Mouse (Mus musculus) right cerebral cortex, postnatal 36 days (tissue): ENCODE results near the gene Adgrg3.

Experiments
- DNase-seq, 2 experiments: peaks; one replicate each; pipeline ENCODE4 v3.0.0; 2022; ENCODE audit warnings: low spot score in 2 of 2, mixed read lengths in 1 of 2

Gene Adgrg3

DNA sequence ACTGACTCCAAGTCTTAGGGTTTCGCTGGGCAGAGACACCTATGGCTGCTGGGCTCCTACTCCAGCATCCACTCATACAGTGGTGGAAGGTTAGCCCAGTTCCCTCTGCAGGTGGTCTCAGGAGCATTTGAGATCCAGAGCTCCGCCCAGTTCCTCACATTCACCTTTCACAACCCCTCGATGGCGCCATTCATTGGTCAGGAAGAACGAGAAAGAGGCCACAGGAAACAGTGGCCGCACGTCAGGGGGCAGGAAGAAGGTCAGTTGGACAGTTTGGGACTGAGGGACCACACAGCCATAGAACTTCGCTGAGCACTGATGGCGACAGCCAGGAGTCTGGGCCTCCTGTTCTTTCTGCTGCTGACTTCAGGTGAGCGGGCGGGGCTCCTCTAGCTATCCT, at the start of gene Adgrg3:
TSS of gene Adgrg3 (plus strand) at position 242 of the 400 bp plus-strand sequence.
- DNase-seq = no peak

DNA sequence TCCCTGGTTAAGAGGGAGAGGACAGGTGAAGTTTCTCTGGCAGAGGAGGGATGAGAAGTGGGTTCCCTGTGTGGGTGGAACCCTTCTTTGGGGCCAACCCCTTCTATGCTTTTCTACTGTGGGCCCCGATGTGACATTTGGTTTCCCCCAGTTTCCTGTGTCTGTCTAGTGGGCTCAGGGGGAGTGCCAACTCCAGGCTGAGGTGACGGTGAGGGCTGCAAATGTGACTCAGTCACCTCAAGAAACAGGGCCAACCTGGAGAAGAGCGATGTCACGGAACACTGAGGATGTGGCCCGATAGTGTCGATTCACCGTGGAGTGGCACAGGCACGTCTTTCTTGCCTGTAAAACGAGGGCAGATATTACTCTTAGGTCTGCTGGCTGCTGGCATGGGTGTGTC, 44.2 kb upstream of the Adgrg3 start:
- DNase-seq = no peak

DNA sequence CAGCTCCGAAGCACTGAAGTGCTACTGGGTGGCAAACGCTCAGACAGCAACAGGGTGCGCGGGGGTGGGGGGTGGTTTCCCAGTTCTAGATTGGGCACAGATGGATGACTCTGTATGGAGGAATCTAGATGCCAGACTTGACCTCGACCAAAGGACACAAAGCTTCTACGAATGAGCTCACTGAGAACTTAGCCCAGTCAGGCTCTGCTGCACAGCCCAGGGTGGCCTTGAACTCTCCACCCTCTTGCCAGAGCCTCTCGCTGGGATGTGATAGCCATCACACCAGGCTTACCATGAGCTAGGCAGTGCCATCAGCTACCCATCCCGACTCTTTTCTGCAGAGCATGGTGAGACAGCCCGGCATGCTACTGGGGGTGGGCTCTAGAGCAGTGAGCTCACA, 43.7 kb upstream of the Adgrg3 start:
- no peak for DNase-seq

DNA sequence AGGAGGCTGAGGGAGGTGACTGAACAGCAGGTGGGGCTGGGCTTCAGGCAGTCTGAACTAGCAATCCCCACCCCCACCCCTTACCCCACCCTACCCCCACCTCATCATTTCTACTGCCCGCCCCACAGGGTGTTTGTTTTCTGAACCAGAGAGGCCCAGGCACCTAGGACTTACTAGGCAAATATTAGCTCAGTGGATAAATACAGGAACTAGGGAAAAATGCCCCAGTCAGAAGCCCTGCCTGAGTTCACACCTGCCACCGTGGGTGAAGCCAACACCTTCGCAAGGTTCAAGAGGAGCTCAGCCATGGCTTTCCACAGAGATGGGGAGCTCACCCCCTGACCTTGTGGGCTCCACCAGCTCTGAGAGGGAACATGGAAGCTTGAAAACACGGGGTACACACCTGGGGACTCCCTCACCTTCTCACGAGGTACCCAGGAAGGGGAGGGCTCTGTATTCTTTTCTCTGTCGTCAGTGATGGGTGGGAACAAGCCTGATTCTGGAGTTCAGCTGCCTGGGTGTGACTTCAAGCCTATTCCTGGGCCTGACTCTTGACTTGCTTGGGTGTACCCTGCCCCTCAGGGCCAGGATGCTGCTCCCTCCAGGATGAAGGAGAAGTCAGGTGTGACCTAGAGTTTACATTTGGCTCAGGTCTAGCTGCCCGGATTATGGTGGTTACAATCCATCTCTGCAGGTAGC, 42.9 kb upstream of the Adgrg3 start, which contains the start of gene Adgrg1:
TSS of gene Adgrg1 (plus strand) at position 285 of the 699 bp plus-strand sequence.
- DNase-seq = no peak

DNA sequence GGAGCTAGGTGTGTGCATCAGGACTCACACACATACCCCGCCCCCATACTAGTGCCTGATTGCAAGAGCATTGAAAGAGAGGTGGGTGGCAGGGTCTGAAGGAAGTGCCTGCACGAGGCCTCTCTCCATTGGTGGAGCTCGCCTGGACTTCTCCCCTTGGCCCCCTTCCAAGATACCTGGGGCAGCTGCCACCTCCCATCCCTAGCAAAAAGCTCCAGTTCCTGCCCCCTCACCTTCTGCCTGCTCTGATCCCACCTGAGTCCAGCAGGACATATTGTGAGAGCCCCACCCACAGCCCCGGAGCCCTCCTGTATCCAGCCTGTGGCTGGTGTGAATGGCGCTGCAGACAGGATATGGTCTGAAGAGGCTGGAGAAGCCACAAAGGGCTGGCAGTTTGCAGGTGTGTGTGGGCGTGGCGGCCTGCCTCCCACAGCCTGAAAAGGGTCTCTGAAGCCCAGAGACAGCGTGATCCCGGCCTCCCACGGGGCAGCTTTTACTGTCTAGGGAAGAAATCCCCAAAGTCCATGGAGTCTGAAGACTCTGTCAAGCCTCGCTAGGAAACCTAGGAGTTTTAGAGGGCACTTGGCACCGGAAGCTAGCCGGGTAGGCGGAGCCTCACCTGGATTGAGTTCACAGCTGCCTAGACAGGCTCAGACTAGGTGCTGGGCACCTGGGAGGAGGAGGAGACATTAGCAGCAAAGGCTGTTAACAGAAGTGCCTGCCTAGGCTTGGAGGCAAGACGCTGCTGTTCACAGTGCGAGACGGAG, 40.7 kb upstream of the Adgrg3 start:
- no peak for DNase-seq

DNA sequence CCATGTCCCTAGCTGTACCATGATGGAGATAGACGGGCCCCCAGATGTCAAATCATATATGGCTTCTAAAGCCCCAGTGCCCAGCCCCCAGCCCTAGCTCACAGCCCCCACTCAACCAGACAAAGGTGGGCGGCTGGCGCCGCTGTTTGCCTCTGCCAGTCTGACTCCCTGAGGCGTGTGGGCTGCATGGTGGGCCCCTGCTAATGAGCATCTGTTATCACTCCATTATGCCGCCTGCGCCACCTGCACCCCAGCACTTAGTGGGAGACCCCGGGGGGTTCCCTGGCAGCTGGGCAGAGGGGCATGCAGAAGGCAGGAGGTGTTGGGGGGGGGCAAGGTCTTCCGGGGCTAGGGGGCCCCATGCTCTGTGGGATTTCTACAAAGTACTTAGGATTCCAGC, 39.4 kb upstream of the Adgrg3 start:
- DNase-seq = no peak

DNA sequence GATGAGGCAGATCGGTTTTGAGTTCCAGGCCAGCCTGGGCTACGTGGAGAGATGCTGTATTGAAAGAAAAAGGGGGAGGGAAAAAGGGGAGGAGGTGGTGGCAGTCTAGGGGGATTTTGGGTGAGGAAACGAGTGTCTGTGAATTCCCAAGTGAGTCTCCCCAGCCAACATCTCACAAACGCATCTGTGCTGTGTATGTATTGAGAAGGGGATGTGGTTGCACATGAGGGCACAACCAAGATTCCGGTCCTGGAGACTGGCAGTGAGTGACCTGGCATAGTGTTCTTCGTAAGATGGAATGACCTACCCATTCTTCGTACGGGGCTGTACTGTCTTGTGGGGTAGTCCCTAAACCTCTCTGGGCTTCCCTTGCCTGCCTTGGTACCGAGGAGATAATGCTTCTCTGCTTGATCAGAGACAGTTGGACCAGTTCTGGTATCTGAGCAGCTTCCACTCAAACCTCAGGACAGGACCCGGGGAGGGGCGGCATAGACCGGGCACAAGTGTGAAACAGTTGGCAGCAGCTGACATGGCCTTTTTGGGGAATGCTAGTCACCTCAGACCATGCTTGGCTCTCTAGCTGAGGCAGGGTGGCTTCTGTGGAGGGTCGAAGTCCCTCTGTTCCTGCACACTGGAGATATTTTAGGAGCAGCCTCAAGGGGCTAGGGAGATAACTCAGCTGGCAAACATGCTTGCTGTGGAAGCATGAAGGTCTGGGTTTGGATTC, 38.7 kb upstream of the Adgrg3 start:
- no peak for DNase-seq

DNA sequence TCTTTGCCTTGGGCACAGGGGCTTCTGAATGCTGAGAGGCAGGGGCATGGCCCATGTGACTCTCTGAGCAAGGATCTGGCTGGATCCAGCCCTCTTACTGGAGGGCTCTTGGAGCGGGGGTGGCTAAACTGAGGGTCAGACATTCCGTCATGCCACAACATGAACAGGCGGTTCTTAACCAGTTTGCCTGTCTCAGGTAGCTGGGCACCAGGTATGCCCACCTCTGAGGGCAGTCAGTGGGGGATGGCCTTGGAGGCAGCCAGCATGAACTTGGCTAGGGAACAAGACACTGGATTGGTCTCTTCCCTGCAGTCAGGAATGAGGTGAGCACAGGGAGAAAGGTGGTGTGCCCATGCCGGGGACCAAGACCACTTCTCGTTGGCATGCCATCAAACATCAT, 37.3 kb upstream of the Adgrg3 start:
- no peak for DNase-seq

DNA sequence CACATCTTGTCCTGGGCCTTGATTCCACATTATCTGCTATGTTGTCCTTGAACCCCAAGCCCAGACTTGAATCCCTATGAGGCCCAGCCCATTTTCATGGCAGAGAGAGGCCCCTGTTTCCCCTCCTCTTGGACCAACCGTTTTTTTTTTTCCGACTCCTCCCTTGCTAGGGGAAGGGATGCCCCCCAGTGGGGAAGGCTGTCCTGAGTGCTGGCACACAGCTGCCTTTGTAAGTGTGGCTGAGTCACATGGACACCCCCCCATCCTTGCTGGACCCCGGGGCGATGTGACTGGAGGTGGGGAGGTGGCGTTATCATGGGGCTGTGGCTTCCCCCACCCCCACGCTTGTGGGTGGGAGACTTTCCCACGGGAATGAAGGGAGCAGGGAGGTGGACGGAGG, 36.5 kb upstream of the Adgrg3 start:
- DNase-seq = no peak

DNA sequence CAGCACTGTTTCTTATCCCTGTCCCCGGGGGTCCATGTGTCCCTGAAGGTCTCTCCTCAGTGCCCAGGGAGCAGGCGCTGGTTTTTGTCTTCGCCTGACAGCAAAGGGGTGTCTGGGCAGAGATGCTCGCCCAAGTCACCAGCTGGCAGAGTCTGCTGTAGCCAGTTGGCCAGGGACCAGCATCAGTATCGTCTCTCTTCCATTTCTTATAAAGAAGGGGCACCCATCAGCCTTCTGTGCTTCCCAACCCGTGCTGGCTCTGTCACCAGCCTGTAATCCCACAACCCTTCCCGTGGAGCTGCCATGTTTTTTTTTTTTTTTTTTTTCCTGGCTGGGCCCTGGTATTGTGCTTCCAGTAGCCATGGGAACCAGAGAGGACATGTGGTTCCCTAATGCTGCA, 35.6 kb upstream of the Adgrg3 start:
- DNase-seq = no peak

DNA sequence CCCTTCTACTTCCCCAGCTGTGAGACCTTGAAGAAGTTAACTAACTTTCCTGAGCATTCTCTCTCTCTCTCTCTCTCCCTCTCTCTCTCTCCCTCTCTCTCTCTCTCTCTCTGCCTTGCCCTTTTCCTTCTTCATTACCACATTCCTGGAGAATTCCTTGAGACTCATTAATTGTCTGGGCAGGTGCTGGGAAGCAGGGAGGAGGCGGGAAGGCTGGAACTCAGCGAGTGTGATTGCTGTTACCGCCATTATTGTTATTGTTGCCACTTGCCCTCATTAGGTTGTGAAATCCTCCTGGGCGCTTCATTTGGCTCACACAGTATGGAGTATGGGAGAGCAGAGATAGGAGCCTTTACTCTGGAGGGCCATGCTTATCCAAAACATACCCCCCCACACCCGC, 34.3 kb upstream of the Adgrg3 start:
- no peak for DNase-seq

DNA sequence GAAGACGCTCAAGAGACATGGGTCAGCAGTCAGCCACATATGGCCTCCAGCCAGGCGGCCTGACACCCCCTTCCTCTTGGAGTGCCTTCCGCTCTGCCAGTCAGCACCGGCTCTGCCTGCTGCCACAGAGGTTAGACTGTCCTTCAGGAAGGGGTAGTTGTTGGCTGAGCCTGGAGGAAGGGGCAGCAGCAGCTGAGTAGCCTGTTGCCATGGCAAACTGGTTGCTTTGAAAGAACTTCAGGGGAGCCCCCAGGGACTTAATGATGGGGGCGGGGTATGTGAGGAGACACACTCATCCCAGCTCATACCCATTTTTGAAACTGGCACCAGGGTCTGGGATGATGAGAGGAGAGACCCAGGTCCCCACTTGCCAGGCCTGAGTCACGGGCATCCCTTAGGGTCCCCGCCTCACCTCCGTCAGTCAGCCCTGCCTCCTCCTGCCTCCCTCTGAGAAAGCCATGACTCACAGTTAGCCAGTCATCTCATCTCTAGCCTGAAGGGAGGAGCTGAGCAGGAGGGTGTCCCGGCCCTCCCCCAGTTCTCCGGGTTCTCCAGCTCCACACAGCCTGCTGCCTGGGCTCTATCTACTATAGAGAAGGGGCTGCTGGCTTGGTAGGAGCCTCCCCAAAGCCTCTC, 33.5 kb upstream of the Adgrg3 start:
- peak; percentile 55 to 64 for DNase-seq

DNA sequence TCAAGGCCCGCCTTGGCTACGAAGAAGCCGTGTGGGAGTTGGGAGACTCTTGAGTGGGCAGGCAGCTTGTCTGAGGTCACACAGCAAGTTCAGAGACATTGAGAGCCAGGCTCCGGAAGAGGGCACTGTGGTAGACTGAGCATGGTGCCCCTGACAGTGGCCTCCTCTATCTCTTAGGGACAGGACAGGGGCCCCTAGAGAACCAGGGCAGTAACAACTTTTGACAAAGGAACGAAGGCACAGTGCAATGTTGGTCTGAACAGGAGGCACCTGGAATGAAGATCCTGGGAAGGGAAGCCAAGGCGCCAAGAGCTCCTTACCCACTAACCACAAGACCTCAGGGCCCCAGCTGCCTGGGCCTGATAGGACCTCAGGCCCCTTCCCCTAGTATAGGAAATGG, 32.5 kb upstream of the Adgrg3 start:
- DNase-seq = no peak

DNA sequence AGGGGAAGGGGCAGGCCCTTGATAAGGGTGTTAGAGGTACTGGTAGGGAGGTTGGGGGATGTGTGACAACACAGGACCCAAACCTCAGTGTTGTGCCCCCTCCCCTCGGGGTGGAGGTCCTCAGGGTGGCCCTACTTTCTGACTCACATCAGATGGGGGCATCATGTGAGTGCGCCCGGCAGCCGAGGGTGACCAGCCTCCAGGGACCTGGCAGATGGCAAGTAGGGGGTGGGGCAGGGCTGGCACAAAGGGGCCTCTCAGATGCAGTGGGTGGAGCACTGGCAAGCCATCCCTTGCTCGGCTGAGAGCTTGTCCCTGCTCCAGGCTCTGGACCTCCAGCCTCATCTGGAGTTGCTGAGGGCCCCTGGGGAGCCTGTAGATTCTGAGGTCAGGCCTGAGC, 30.8 kb upstream of the Adgrg3 start:
- DNase-seq = peak in 1 of 2 experiments; percentile 39

DNA sequence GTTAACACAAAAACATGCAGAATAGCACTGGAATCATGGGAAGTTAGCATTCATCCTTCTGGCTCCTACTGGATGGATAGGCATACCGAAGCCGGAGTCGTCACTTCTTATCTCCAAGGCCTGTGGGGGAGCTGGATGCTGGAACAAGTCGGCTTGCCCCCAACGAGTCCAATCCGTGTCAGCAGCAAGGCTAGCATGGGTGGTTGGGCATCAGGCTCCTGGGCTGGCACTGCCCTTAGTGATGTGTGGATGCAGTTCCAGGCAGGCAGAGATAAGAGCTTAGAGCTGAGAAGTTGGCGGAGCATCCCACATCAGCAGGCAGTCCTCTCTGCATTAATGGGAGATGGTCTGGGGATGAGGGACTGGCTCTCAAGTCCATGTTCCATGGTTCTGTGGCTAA, 29.9 kb upstream of the Adgrg3 start:
- no peak for DNase-seq

DNA sequence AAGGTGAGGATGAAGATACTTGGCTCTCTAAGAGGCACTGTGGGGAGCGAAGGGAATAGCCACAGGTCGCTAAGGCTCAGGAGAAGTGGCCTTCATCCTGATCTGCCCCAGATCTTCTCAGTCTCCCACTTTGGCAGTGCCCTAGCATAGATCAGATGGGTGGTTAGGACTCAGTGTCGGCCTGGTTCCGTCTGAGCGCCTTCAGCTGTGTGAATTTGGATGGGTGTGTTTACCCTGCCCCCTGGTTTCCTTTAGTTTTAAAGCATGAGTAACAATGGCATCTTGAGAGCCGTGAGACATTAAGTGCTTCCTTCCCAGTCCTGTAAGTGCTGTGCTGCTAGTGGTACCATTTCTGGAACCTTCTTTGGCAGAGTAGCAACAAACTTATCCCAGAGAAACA, 28.9 kb upstream of the Adgrg3 start:
- DNase-seq = no peak

DNA sequence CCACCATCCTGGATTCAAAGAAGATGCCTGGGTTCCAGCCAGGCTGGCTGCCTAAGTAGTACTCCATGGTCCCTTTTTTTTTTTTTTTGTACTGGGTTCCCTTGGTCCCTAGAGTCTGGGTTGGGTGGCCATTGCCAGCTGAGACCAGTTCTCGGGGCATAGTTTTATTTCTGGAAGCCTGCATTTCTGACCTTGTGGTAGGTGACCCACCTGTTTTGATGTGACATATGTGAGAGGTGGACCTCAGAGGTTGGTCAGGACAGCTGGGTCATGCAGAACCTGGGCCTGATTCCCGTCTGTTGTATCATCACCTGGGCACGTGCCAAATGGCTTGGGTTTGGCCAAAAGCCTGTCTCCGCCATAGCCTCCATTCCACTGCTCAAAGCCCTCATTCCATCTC, 27.8 kb upstream of the Adgrg3 start:
- DNase-seq = no peak

DNA sequence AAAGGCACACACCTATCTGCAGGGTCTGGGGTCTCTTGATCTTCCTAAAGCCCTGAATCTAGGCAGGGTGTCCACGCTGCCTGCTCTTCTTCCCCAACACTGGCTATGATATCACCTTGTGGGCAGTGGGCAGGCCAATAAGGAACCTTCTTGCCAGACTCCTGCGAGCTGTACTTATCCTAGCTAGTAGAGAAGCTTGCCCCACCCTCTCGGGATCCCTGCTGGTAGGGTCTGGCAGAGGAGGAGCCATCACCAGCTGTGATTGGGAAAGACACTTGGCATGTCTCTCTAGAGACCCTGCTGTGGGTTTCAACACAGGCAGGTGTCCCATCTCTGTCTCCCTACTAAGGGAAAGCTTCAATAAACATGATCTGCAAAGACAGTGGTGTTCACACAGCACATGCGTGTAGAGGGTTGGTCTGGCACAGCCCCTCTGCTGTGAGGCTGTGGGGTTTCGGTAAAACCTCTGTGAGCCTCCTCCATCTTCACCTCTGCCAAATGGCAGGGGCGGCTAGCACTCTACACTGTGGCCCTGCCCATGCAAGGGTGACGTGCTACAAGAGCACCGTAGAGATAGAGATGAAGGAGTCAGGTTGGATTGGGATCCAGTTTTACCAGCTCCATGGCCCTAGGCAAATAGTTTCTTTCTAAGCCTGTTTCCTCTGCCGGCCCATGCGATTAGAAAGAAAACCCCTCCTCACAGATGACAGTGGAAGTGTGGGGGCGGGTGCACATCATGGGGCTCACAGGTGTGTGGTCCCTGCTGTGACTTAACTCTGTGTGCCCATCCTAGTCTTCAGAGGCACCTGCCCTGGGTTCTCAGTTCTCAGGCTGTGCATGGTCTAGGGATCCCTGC, 26.7 kb upstream of the Adgrg3 start:
- DNase-seq = no peak

DNA sequence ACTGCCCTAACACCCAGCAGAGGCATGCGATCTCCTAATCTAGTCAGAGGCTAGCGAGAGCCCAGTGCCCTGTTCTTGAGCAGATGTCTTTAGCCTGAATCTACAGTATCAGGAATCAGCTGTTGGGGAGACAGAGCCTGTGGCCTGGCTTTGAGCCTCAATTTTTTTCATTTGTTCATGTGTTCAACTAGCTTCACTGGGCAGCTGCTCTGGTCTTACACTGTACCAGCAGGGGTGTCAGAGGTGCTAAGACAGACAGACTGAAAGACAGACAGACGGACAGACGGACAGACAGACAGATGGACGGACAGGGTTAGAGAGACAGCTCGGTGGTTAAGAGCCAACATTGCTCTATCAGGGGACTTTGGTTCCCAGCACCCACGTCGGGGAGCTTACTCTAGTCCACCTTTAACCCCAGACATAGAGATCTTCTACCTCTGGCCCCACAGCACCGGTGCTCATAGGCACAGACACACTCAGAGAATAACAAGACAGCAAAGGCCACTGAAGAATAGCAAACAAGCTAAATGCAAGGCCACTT, 26.0 kb upstream of the Adgrg3 start:
- DNase-seq = no peak

DNA sequence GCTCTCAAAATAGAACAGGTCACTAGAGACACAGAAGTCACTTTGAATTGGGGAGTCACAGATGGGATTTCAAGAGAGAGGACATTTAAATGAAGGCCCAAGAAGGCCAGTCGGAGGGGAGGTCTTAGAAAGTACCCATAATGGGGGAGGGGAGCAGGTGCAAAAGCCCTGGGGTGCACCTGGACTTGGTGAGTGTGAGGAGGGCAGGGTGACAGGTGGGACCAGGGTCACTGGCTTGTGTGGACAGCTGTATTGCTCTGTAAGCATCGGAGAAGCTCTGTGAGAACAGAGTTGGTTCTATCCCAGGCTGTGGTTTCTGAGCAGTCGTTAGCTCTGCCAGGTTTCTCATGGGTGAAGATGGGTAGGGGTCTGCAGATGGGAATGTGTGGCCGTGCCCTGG, 25.5 kb upstream of the Adgrg3 start:
- no peak for DNase-seq

DNA sequence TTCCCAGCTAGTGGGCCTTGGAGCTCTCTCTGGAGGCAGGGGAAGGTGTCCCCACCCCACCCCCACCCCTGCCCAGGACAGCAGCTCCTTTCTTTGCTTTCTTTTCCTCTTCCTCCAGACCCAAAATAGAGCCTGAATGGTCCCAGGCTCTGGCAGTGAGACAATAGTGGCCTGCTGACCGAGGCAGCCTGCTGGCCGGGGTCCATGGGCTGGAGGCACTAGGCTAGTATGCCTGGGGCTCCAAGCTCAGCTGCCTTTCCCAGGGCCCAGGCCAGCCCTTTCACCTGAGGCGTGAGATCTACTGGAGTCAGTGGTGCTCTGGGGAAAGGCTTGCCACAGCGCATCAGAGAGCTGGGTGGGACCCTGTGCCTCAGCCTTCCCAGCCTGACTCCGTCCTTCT, 25.0 kb upstream of the Adgrg3 start:
- peak; percentile 60 to 65 for DNase-seq
